Mouse (Mus musculus) kidney, postnatal 25 days (tissue): ENCODE data around the gene Tmem150c.

ENCODE experiments used
- DNase-seq, 2 experiments: peaks; one replicate each; pipeline ENCODE4 v3.0.0; 2021; ENCODE audit warnings: mixed read lengths in 2 of 2

Gene Tmem150c

GRCm38 (mm10) chr5:100096955-100097354 lies 62.7 kb downstream of the Tmem150c start:
- DNase-seq = no peak

DNA sequence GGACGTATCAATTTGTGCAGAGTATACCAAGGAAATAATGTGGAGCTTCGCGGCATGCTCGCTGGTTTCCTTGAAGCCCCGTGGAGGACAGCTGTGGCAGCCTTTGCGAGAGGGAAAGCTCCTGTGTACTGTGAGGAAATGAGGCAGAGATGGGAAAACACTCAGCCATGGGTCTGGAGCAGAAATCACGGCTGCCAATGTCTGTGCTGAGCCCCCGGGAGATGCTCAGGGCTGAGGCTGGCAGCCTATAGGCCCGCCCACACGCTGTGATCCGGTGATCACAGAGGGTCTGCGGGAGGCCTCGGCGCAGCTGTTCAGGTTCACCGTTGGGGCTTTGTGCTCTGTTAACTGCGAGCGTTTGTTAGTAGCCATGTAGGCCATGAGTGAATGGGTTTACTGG lies 68.0 kb downstream of the Tmem150c start:
- peak in 1 of 2 experiments; percentile 24 for DNase-seq

- DNase-seq = no peak
These were observed 68.4 kb downstream of the Tmem150c start for GRCm38 (mm10) chr5:100091263-100091594.

DNA sequence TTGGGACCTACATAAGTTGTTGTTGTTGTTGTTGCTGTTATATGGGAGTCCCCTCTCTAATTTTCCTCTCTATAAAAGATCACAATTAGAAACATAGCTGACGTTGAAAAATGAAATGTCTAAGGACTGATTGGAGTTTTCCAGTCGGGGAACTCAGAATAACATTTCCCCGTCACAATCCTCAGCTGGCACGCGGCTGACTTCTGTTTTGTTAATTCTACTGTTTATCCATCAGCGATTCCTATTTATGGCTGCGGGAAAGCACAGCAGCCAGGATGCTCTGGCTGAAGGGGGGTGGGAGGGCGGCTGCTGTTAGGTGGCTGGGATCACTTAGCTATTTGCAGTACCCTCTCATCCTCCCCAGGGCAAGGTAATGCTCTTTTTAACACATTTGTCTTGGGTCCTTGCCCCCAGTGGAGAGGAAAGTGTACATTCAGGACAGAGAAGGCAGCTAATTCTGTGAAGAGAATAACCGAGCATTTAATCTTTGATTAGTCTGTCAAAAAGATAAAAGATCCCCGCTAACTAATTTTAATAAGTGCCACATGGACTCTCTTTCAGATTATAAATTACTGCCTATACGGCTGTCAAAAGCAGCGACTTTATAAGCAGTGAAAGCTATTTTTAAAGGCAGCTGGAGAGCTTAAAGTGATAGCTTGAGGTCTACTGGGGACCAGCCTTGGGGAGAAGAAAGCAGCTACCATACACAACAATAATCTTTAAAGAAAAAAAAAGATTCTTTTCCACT lies 68.9 kb downstream of the Tmem150c start:
- peak in 1 of 2 experiments; percentile 17 for DNase-seq

DNA sequence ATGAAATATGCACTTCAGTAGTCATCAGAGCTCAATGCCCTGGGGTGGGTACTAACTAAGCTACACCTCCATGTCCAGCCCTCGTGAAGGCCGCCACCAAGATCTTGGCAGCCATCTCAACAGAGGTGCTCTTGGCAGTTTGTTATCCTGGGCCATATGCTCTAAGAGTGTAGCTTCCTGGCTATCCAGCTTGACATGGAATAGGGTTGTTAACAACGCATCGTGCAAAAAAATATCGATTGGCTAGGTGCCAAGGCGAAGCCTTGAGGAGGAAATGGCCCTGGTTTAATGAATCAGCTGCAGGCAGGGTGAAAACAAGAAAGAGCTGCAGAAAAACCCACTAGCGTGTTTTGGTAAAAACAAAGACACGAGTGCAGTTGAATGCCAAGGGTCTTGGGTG lies 74.5 kb downstream of the Tmem150c start:
- DNase-seq = peak; percentile 32 to 44

GRCm38 (mm10) chr5:100083953-100084562 lies 75.5 kb downstream of the Tmem150c start:
- DNase-seq = no peak

DNA sequence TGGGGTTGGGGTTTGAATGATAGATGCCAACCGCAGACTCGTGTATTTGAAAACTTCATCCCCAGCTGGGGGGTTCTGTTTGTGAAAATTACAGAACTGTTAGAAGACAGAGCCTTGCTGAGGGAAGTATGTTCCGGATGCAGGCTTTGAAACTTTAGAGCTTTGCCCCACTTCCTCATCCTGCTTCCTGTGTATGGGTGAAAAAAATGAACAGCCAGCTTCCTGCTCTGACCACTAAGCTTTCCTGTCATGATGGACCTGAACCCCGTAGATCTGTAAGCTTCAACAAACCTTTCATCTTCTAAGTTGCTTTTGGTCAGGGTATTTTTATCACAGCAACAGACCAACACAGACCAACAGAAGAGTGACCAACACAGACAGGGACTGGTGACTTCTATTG lies 77.6 kb downstream of the Tmem150c start:
- DNase-seq = no peak

- peak in 1 of 2 experiments; percentile 34 for DNase-seq
These were observed 79.7 kb downstream of the Tmem150c start for GRCm38 (mm10) chr5:100079931-100080275.

GRCm38 (mm10) chr5:100079040-100079930 lies 80.3 kb downstream of the Tmem150c start:
- peak in 1 of 2 experiments; percentile 25 for DNase-seq

GRCm38 (mm10) chr5:100074571-100074970 lies 85.0 kb downstream of the Tmem150c start:
- DNase-seq = no peak

- peak in 1 of 2 experiments; percentile 25 for DNase-seq
These were observed 87.1 kb downstream of the Tmem150c start for GRCm38 (mm10) chr5:100072557-100072956.

DNA sequence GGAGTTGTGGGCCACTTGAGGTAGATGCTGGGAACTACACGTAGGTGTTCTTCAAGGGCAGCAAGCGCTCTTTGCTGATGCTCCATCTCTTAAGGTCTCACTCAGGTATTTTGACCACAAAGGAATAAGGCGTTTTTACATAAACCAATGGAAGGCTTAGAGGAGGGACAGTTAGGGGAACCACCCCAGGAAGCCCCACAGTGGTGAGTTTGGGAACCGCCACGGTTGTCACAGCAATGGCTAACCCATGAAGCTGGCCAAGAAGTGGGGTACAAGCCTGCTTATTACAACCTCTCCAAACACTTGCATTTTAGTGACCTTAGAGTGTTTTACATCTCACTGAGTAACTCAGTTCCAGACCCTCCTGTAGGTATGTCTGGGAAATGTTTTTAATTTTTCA lies 88.1 kb downstream of the Tmem150c start:
- DNase-seq = peak in 1 of 2 experiments; percentile 21

- DNase-seq = peak; percentile 73 to 86
These were observed 89.4 kb downstream of the Tmem150c start for GRCm38 (mm10) chr5:100070255-100070654.

- no peak for DNase-seq
These were observed 90.1 kb downstream of the Tmem150c start for GRCm38 (mm10) chr5:100069526-100069925.

GRCm38 (mm10) chr5:100067579-100067978 lies 92.0 kb downstream of the Tmem150c start:
- DNase-seq = no peak

- no peak for DNase-seq
These were observed 98.7 kb downstream of the Tmem150c start for GRCm38 (mm10) chr5:100060876-100061275.

GRCm38 (mm10) chr5:100059326-100059725 lies 100.3 kb downstream of the Tmem150c start:
- no peak for DNase-seq

DNA sequence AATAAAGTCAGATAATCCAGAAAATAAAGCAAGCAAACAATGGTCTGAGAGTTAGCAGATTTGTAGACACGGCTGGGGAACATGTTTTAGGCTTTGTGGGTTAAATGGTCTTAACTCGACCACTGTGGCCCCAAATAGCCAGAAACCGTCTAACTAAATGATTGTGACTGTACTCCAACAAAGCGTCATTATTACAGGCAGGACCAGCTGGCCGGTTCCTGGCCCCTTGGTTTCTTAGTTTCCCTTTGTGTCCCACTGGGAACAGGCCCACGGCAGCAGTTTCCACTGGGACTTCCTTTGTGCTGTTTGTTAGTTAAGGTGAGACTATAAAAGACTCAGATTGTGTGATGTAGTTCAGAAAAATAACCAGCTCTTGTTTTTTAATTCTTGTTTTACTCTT lies 100.9 kb downstream of the Tmem150c start:
- DNase-seq = no peak

- DNase-seq = no peak
These were observed 102.0 kb downstream of the Tmem150c start for GRCm38 (mm10) chr5:100057461-100058209.

DNA sequence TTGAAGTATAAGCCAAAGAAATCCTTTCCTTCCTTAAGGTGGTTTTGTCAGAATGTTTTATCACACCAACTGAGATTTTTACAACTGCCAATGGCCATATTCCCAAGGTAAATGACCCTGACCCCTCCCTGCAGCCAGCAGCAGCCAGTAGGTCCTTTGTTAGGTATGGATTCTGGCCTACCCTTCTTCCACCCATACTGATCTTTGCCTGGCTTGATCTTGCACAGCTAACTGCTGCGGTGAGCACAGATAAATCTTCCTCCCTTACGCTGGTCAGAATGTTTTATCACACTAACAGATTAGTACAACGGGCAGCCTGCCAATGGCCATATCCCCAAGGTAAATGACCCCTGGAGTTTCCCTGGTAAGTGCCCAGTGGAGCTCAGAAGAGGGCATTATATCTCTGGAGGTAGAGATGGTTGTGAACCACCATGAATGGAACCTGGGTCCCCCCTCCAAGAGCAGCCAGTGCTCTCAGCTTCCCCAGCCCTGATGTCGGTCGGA lies 103.7 kb downstream of the Tmem150c start:
- peak in 1 of 2 experiments; percentile 44 for DNase-seq

DNA sequence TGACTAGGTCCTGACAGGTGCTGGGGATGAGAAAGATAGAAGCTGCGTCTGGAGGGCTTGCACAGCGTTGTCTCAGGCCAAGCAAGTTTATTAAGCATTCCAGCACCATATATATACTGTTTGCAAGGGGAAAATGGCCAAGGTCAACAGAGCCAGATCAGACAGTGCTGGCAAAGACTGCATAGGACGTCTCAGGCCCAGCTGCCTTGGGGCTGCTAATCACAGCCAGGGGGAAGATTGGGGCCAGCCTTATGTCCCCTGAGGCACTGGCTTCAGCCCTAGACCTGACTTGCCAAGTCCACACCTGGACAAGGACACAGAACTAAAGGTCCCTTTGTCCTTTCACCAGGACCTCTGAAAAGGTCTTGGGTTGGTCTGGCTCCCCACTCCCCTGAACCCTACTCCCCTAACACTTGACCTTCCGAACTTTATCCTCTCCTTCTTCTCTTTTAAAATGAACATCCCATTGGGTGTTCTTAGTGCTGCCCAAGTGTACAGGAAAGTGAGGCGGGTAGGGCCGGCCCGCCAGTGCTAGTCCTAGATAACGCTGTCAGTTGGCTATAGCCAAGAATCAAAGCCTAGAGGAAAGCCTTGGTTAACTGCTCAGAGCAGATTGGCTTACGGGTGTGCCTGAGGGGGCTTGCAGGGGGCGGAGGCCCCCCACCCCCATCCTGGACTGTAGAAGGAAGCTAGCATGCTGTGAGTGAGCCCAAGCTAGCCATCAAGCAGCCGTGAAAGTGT lies 104.6 kb downstream of the Tmem150c start:
- DNase-seq = no peak

GRCm38 (mm10) chr5:100052728-100053127 lies 106.9 kb downstream of the Tmem150c start:
- no peak for DNase-seq
